Mouse (Mus musculus): ENCODE measurements around the gene Scarb2. TPM values are rescaled to one million over a fixed set of nuclear protein-coding genes. Genes with fewer than 3 reads are reported as not detected.

Gene Scarb2
- polyA plus RNA-seq, 1 experiment from 2014 or later: 21.8 TPM

GRCm38 (mm10) chr5:92505402-92505865 is 1.2 kb downstream of the Scarb2 start:
- Histone ChIP-seq H3K27ac (peak overlapping the region; percentile 97), H3K9ac (replicated peaks) (peak overlapping the region; percentile 90), H3K4me2 (replicated peaks) (peak overlapping the region; percentile 68), H3K4me1 (replicated peaks) (peaks cover 27% of the 10 kb centered on the region), H3K27me3 (no peaks in the 10 kb centered on the region), H3K9me3 (no peaks in the 10 kb centered on the region), H3K4me3 (replicated peaks) (peak overlapping the region; percentile 64), H3K36me3 (no peaks in the 10 kb centered on the region)
- 1% methylated on average over 48 of the region's 48 CpGs for WGBS
- ATAC-seq: peak; percentile 97

- under 1% methylated on average over 35 of the region's 35 CpGs for WGBS
- H3K9ac ChIP-seq (replicated peaks): peak overlapping the region; percentile 90
- no peaks in the 10 kb centered on the region for H3K9me3 ChIP-seq
- H3K27me3 ChIP-seq: no peaks in the 10 kb centered on the region
- H3K27ac ChIP-seq: peak overlapping the region; percentile 97
- ATAC-seq: peak; percentile 88
- H3K36me3 ChIP-seq: no peaks in the 10 kb centered on the region
- H3K4me1 ChIP-seq (replicated peaks): peaks cover 30% of the 10 kb centered on the region
- H3K4me3 ChIP-seq (replicated peaks): peak overlapping the region; percentile 64
- H3K4me2 ChIP-seq (replicated peaks): peak overlapping the region; percentile 68
Measured at GRCm38 (mm10) chr5:92504676-92505400, 1.8 kb downstream of the Scarb2 start.

GRCm38 (mm10) chr5:92503856-92504618 is 2.6 kb downstream of the Scarb2 start:
- H3K9ac ChIP-seq (replicated peaks): peak overlapping the region; percentile 90
- no peaks in the 10 kb centered on the region for H3K36me3 ChIP-seq
- 27% methylated on average over 7 of the region's 7 CpGs for WGBS
- H3K4me1 ChIP-seq (replicated peaks): peaks cover 37% of the 10 kb centered on the region
- H3K27ac ChIP-seq: peak overlapping the region; percentile 97
- H3K4me2 ChIP-seq (replicated peaks): peak overlapping the region; percentile 68
- H3K27me3 ChIP-seq: no peaks in the 10 kb centered on the region
- H3K9me3 ChIP-seq: no peaks in the 10 kb centered on the region
- peak overlapping the region; percentile 64 for H3K4me3 ChIP-seq (replicated peaks)
- no peak; the same call in 1 of the 2 replicates for ATAC-seq

GRCm38 (mm10) chr5:92503356-92503847 is 3.2 kb downstream of the Scarb2 start:
- H3K4me2 ChIP-seq (replicated peaks): peak overlapping the region; percentile 68
- H3K36me3 ChIP-seq: no peaks in the 10 kb centered on the region
- peak overlapping the region; percentile 64 for H3K4me3 ChIP-seq (replicated peaks)
- H3K9me3 ChIP-seq: no peaks in the 10 kb centered on the region
- peak overlapping the region; percentile 97; the same call in 1 of the 2 replicates for H3K27ac ChIP-seq
- peak overlapping the region; percentile 90; the same call in 1 of the 2 replicates for H3K9ac ChIP-seq (replicated peaks)
- H3K4me1 ChIP-seq (replicated peaks): peaks cover 43% of the 10 kb centered on the region
- ATAC-seq: no peak
- WGBS: 82% methylated on average over 9 of the region's 9 CpGs
- no peaks in the 10 kb centered on the region for H3K27me3 ChIP-seq

- H3K9ac ChIP-seq (replicated peaks): no peak overlapping the region
- no peak overlapping the region for H3K4me3 ChIP-seq (replicated peaks)
- peaks cover 53% of the 10 kb centered on the region for H3K4me1 ChIP-seq (replicated peaks)
- H3K36me3 ChIP-seq: no peaks in the 10 kb centered on the region
- H3K27ac ChIP-seq: no peak overlapping the region
- no peaks in the 10 kb centered on the region for H3K27me3 ChIP-seq
- no peak for ATAC-seq
- 70% methylated on average over 3 of the region's 3 CpGs for WGBS
- no peak overlapping the region for H3K4me2 ChIP-seq (replicated peaks)
- H3K9me3 ChIP-seq: no peaks in the 10 kb centered on the region
Measured at GRCm38 (mm10) chr5:92499378-92499777, 7.3 kb downstream of the Scarb2 start.

- Histone ChIP-seq H3K4me3 (replicated peaks) (no peak overlapping the region), H3K36me3 (no peaks in the 10 kb centered on the region), H3K27ac (peak overlapping the region; percentile 54), H3K4me1 (replicated peaks) (peaks cover 54% of the 10 kb centered on the region), H3K4me2 (replicated peaks) (no peak overlapping the region), H3K9me3 (no peaks in the 10 kb centered on the region), H3K9ac (replicated peaks) (no peak overlapping the region), H3K27me3 (no peaks in the 10 kb centered on the region)
- WGBS: 39% methylated on average over 5 of the region's 5 CpGs
- peak; percentile 25 for ATAC-seq
Measured at GRCm38 (mm10) chr5:92498661-92499060, 8.0 kb downstream of the Scarb2 start.

GRCm38 (mm10) chr5:92498225-92498624 is 8.4 kb downstream of the Scarb2 start:
- no peak overlapping the region for H3K4me2 ChIP-seq (replicated peaks)
- ATAC-seq: peak; percentile 24; the same call in 1 of the 2 replicates
- no peak overlapping the region for H3K4me3 ChIP-seq (replicated peaks)
- no peaks in the 10 kb centered on the region for H3K36me3 ChIP-seq
- 87% methylated on average over 3 of the region's 3 CpGs for WGBS
- H3K4me1 ChIP-seq (replicated peaks): peaks cover 51% of the 10 kb centered on the region
- H3K9me3 ChIP-seq: no peaks in the 10 kb centered on the region
- H3K9ac ChIP-seq (replicated peaks): no peak overlapping the region
- no peaks in the 10 kb centered on the region for H3K27me3 ChIP-seq
- no peak overlapping the region for H3K27ac ChIP-seq

- H3K36me3 ChIP-seq: no peaks in the 10 kb centered on the region
- 88% methylated on average over 7 of the region's 7 CpGs for WGBS
- H3K4me2 ChIP-seq (replicated peaks): no peak overlapping the region
- H3K27me3 ChIP-seq: no peaks in the 10 kb centered on the region
- H3K4me3 ChIP-seq (replicated peaks): no peak overlapping the region
- peaks cover 47% of the 10 kb centered on the region for H3K4me1 ChIP-seq (replicated peaks)
- H3K27ac ChIP-seq: 0 out of 2 replicates have a peak overlapping the region, but pooled peaks have one; percentile 3
- no peak overlapping the region for H3K9ac ChIP-seq (replicated peaks)
- ATAC-seq: peak; percentile 34
- H3K9me3 ChIP-seq: no peaks in the 10 kb centered on the region
Measured at GRCm38 (mm10) chr5:92495771-92496409, 10.7 kb downstream of the Scarb2 start.

GRCm38 (mm10) chr5:92495291-92495690 is 11.3 kb downstream of the Scarb2 start:
- peaks cover 51% of the 10 kb centered on the region for H3K4me1 ChIP-seq (replicated peaks)
- H3K27me3 ChIP-seq: no peaks in the 10 kb centered on the region
- 57% methylated on average over 4 of the region's 4 CpGs for WGBS
- H3K36me3 ChIP-seq: no peaks in the 10 kb centered on the region
- H3K9ac ChIP-seq (replicated peaks): no peak overlapping the region
- no peak overlapping the region for H3K4me3 ChIP-seq (replicated peaks)
- H3K9me3 ChIP-seq: no peaks in the 10 kb centered on the region
- H3K27ac ChIP-seq: 0 out of 2 replicates have a peak overlapping the region, but pooled peaks have one; percentile 3
- H3K4me2 ChIP-seq (replicated peaks): no peak overlapping the region
- no peak for ATAC-seq

GRCm38 (mm10) chr5:92493423-92493822 is 13.2 kb downstream of the Scarb2 start:
- H3K9me3 ChIP-seq: no peaks in the 10 kb centered on the region
- no peak overlapping the region for H3K27ac ChIP-seq
- 74% methylated on average over 7 of the region's 7 CpGs for WGBS

GRCm38 (mm10) chr5:92490779-92491178 is 15.9 kb downstream of the Scarb2 start:
- Histone ChIP-seq H3K36me3 (peaks cover 8% of the 10 kb centered on the region; the same call in 1 of the 2 replicates), H3K9me3 (no peaks in the 10 kb centered on the region), H3K4me3 (replicated peaks) (no peak overlapping the region), H3K4me1 (replicated peaks) (peaks cover 35% of the 10 kb centered on the region), H3K9ac (replicated peaks) (no peak overlapping the region), H3K27me3 (no peaks in the 10 kb centered on the region), H3K4me2 (replicated peaks) (no peak overlapping the region), H3K27ac (no peak overlapping the region)
- 87% methylated on average over 4 of the region's 4 CpGs for WGBS
- ATAC-seq: no peak

More at GRCm38 (mm10) chr5:92493423-92493822, 13.2 kb downstream of the Scarb2 start:
- no peaks in the 10 kb centered on the region for H3K27me3 ChIP-seq
- H3K4me2 ChIP-seq (replicated peaks): no peak overlapping the region
- no peaks in the 10 kb centered on the region for H3K36me3 ChIP-seq
- no peak overlapping the region for H3K9ac ChIP-seq (replicated peaks)
- no peak overlapping the region for H3K4me3 ChIP-seq (replicated peaks)
- H3K4me1 ChIP-seq (replicated peaks): peaks cover 44% of the 10 kb centered on the region
- ATAC-seq: no peak
